Mouse (Mus musculus) retina, postnatal 7 days (tissue): ENCODE results near the gene Emx1.
"Not testable (repeated sequence)": the region's sequence is repeated elsewhere in the genome, so short reads cannot be mapped to it uniquely, and the experiment has no call there.

Experiments
- DNase-seq: peaks from one replicate; pipeline ENCODE4 v3.0.0-alpha.2; 2012; ENCODE audit warnings: low read depth, low spot score

The Emx1 gene

DNA sequence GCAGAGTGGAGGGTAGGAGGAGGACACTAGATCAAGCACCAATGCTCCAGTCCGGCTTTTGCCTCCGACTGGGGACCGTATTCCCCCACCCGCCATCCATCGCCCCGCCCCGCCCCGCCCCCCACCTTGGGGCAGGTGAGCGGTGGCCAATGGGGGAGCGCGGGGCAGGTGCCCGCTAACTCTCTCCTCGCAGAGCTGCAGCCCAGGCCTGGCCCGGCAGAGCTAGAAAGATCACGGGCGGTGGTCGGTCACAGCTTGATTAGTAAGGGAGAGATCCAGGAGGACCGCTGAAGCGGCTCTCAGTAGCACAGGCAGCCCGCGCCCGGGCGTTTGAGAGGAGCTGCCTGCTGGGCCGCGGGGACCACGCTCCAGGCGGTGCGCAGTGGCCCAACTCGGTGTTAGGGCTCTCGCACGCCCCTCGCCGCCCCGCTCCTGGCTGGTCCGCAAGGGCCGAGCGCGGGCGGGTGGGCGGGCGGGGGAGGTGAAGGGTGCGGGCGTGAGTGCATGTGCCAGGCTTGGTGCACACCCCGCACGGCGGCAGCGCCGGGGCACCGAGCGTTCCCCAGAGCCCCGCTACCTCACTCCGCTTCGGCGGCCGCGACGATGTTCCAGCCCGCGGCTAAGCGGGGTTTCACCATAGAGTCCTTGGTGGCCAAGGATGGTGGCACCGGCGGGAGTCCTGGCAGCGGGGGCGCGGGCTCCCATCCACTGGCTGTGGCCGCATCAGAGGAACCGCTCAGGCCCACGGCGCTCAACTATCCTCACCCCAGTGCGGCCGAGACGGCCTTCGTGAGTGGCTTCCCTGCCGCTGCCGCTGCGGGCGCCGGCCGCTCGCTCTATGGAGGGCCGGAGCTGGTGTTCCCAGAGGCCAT, at the start of gene Emx1:
Gene Emx1 (plus strand): TSS at position 99 of the 872 bp plus-strand sequence.
- no peak for DNase-seq

DNA sequence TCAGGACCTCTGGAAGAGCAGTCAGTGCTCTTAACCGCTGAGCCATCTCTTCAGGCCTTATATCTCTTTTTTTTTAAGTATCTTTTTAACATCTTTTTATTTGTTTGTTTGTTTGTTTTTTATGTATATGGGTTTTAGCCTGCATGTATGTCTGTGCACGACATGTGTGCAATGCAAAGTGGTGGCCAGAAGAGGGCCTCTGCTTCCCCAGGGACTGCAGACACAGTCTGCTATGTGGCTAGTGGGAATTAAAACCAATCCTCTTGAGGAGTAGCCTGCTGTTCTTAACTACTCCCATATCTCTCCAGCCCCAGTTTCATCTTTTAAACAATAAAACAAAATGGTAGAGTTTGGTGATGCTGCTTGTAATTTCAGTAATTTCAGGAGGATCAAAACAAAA, 47.7 kb upstream of the Emx1 start:
- DNase-seq, result no peak

DNA sequence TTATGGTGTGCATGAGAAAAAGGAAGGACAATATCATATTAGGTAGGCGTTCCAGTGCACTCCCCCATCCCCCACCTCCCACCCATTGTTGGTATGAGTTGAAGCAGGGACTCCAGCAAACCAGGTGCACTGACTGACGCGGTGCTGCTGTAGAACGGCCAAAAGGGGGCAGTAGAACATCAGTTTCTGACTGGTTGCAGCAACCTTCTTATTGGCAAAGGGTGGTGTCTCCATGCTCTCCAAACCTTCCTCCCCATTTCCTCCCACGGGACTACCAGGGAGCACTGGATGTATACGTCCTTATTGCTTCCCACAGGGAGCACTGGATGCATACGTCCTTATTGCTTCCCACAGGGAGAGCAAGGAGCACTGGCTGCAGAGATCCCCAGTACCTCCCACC, 46.2 kb upstream of the Emx1 start:
- DNase-seq, result not testable (repeated sequence)

DNA sequence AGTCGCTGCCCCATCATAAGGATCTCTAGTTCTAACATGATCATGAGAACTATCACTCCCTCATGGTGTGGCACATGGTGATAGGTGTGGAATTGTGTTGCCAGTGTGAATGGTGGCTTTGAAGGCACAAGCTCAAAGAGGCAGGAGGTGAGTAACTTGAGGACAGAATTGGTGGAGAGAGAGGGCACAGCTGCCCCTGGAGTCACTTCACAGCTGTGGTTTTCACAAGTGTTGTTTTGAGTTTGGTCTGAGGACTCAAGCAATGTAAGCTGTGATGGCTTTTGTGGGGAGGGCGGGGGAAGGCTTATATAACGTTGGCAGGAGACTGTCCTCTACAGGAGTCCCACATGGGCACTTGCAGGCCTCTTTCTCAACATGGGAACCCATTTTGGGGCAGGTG, 42.8 kb upstream of the Emx1 start:
- no peak for DNase-seq

DNA sequence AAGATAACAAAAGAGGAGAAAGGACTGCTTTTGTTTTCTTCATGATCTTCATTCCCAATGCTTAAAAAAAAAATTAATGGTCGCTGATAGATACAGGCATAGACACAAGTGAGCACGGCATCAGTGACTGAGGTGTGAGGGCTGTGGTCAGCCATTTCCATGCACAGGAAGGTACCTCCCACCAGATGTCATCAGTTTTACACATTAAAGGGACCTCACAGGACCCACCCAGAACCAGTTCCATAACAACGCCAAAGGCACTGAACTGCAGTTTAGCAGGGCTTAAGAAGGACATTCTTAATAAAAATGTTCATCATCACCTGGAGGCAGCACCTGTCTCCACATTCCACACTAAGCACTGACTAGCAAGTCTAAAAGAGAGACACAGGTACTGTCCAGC, 39.6 kb upstream of the Emx1 start:
- DNase-seq, result no peak

DNA sequence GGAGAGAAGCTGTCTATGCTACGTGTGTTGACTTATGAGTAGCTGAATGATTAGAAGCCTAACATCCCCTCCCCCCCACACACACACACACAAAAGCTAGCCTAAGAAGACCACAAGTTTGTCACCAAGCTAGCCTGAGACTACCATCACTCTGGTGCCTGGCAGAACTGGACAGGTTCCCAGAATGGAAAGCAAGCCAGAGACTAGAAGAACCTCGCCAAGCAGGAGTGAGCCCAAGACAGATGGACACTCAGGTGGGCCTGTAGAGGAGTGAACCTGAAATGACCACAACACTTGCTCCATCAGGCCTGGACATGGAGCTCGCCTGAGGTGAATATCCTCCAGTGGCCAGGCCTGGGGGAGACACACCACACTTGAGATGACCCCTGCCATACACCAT, 36.9 kb upstream of the Emx1 start:
- no peak for DNase-seq

DNA sequence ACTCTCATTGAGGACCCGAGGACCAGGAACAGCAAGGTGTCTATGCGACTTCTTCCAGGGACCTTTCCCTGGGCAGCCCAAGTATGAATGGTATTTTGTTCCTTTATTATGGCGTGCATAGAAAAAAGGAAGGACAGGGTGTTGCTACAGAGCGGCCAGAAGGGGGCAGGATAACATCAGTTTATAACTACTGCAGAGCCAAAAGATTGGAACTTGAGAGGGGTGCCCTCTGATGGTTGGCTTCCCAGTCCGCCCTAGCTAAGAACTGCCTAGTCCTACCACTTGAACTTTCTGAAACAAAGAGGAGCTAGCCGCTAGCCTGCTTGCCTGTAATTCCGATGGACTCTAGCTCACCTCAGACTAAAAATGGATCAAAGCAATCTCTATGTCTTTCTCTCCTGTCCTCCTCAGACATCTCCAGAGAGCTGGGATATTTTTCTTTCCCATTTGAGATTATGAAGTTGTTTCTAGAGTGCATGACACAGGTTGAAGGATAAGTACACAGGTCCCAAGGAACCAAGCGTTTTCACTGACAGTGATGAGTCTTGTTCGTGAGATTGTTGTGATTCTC, 33.2 kb upstream of the Emx1 start:
- DNase-seq, result peak; percentile 46

DNA sequence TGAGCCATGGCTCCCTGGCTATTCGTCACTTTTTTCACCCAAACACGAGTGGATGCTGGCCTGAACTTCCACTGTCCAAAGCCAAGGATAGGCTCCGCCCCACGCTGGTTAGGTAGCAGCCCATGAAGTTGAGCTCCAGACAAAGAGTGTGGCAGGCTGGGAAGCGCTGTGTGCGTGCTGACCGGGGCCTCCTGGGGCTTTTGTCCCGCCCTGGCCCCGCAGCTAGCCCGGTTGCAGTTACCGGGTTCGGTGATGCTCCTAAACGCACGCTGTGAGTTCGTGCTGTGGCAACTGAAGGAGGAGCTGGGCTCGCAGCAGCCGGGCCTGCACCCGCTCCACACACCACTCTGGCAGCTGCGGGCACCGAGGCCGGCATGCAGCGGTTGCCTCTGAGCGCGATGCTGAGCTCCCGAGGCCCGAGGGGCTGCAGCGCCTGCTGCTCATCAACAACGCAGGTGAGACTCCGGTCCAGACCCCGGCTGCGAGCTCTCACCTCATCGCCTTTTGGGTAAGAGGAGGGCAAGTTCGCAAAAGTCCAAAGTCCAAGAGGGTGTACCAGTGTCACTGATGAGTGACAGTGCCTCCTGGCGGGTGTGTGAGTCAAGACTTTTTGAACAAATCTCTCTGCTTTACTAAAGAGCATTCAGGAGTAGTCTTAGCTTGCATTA, 32.2 kb upstream of the Emx1 start:
- peak; percentile 20 for DNase-seq

DNA sequence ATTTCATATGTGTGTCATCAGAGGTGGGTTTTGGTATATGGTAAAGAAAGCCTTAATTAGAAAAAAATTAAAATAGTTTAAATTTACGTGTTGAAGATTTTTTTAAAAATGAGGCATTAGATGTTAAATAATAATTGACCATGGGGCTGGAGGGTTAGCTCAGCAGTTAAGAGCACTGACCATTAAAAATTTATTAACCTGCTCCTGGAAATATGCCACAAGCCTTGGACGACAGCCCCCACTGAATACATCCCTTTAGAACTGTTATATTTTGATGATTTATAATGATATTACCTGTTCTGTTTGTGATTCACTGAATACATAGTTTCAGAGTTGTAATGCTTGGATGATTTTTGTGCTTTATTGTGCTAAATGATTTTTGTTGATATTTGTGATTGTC, 30.7 kb upstream of the Emx1 start:
- DNase-seq, result not testable (repeated sequence)

DNA sequence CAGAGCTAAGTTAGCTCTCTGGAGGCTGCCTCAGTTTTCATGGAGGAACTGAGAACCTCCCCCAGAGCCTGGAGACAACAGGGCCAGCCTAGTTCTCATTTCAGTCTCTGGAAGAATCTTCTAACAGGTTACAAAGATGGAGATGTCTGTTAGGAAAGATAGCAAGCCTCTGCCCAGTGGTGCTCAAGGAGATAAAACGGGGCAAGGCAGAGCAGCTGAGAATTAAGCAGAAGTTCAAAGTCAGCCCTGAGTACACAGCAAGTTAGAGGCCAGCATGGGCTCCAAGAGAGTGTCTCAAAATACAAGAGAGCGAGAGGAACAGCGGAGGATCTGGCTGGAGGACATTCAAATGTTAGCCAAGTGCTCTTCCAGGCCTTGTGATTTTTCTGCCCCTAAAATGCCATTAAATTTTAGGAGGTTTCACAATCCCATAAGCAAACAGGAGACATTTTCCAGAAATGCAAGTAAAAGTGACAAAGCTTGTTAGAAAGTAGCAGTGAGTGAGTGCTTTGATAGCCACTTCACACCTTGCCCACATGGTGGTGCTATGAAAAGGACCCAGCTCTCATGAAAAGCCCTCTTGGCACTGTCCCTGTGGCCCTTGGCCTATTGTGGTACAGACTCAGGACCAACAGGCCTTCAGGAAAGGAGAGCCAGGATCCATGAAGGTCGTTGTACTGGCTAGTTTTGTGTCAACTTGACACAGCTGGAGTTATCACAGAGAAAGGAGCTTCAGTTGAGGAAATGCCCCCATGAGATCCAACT, 29.0 kb upstream of the Emx1 start:
- not testable (repeated sequence) for DNase-seq

DNA sequence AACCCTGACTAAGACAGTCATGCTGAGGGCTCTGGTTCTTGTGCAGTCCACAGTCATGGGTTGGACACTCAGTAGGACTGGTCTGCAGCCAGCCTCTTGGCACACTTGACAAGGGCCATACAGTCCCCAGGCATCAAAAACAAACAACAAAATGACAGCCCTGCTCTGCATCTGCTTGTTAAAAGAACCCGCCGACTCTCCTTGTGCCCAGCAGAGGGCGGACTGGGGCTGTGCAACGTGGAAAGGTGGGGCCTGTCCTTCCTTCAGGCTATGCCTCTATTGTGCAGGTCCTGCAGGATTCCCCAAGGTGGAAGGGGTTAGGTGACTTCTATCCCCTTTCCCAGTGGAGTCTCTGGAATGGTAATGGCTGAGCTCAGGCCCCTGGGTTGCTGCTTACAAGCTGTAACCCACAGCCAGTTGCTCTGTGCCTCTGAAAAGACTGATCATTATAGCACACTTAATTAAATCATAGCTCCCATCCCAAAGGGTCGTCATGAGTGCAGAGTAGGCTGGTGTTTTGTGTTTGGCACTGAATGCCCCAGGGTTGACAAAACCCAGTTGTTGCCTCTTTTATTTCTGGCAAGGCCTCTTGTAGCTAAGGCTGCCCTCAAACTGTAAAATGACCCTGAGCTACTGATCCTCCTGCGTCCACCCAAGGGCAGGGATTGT, 28.0 kb upstream of the Emx1 start:
- DNase-seq, result peak; percentile 24

DNA sequence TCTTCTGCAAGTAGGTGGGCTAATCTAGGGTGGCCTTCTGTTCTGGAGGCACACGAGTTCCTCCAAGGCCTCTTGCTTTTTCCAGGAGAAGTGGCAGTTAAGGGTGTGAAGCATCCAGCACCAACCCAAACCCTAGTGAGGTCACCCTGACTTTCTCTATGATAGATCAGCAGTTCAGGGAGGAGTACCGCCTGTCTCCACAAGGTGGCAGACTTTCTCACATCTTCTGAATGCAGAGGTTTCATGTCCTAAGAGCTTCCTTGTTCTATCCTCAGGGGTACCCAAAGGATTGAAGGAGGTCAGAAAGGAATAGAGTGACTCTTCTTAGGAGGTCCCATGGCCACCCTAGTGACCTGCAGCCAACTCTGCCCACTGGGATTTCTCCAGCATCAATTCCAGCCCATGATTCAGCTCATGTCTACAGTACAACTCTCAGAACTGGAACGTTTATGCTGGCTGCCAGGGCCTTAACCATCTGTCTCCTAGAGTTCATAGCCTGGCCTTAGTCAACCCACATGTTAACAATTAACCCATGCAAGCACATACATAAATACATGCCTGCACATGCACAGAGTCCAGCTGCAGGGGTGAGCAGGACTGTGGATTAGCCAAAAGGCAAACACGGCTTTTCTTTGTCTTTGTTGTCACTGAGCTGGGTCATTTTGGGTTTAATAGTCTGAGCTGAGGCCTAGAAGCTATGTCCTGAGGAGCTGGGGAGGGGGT, 26.9 kb upstream of the Emx1 start:
- DNase-seq, result peak; percentile 68

DNA sequence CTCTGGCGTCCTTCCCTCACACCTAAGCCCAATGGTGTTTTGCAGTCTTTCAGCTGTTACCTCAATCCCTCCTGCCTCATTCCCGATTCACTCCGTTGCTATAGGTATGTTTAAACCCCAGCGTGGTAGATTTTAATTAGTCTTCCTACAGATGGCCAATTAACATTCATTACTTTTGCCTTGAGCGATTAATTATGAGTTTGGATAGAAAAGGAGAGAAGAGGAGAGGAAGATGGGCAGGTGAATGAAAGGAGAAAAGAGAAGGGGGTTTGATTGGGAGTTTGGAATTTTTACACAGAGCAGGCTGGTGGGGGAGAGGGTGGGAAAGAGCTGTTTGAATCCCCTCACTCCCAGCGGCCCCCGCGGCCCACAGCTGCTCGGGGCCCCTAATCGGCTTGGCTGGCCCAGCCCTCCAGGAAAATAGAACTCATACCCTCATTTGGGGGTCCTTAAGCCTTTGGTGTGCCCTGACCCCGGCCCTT, 21.8 kb upstream of the Emx1 start:
- DNase-seq, result no peak

DNA sequence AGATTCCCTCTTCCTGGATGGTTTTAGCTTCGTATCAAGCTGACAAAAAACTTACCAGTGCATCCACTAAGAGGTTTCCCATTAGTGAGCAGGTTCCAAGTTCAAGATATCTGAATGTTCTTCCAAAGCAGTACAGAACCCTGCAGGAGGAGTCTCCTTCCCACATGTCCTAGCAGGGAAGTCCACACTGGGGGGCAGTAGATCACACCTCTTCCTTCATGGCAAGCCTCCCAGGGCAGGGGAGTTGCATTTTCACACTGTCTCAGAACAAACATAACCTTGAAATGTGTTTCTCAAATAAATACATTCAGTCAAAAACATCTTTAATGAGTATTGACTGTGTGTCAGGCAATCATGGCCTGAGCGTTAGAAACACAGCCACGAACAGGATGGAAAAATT, 7.7 kb upstream of the Emx1 start:
- no peak for DNase-seq

DNA sequence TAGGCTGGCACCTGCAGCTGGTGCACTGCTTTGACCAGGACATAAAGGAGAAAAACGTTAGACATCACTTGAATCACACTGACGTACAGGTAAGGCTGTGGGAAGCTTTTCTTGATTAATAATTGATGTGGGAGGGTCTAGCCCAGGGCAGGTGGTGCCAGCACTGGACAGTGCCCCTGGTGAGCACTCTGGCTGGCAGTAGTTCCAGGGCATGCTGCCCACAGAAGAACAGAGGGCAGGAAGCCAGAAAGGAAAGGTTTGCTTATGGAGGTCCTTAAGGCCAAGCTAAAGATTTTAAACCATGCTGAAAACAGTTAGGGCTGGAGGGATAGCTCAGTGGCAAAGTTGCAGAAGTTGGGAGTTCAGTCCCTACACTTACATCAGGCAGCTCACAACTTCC, 7.2 kb upstream of the Emx1 start:
- DNase-seq, result no peak

DNA sequence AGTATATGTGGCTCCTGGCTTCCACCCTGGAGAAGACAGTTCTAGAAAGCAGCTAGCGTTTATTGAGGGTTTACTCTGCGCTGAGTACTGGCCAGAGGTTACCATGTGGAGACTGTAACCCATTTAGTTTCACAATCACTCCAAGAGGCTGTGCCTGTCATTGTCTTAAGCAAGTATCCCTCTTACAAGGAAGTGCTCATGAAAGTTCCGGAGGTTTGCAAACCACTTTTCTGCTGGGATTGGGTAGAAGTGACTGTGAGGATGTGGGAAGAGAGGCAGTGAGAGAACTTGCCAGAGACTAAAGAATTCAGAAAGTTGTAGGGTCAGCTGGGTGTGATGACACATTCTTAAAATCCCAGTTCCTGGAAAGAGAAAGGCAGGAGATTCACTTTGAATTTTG, 3.3 kb upstream of the Emx1 start:
- DNase-seq, result no peak

DNA sequence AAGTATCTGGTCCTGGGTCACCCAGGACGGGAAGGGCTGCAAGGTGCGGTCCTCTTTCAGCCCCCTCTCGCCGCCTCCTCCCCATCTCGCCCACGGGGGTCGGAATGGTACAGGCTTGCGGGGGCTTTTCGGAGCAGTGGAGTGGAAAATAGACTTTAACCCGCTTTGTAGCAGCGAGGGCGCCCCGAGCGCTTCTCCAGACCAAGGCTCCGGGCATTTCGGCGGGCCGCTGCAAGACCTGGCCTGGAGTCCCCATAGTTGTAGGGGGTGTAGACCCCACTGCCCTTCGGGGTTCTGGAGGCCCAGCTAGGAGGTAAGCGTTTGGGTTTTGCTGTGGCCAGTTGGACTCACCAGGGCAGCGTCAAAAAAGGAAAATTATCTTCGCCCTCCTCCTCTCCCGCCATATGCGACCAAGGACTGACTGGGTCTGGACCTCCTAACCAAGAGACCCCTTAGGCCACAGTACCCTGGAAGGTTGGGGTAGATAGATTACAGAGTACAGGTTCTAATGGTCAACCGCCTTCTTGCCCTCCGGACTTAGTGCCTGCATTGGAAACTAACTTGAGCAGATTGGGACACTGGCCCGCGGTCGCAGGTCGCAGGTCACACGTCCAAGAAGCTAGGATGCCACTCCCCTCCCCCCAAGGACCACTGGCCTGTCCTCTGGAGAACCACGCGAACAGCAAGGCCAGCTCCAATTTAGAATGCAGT, 1.1 kb upstream of the Emx1 start:
- no peak for DNase-seq

DNA sequence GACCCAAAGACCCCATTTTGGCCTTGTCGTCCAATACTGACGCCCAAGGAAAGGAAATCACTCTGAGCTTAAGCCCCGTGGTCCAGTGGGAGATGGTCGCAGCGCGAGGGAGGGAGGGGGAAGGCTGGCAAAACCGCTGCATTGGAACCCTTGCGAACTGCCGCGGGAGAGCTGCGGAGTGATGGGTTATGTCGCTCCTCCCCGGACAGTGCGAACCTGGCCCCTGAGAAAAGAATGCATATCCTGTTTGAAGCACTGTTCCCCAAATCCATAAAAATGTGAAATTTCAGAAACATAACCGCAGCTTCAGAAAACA, 536 bp upstream of the Emx1 start:
- no peak for DNase-seq

DNA sequence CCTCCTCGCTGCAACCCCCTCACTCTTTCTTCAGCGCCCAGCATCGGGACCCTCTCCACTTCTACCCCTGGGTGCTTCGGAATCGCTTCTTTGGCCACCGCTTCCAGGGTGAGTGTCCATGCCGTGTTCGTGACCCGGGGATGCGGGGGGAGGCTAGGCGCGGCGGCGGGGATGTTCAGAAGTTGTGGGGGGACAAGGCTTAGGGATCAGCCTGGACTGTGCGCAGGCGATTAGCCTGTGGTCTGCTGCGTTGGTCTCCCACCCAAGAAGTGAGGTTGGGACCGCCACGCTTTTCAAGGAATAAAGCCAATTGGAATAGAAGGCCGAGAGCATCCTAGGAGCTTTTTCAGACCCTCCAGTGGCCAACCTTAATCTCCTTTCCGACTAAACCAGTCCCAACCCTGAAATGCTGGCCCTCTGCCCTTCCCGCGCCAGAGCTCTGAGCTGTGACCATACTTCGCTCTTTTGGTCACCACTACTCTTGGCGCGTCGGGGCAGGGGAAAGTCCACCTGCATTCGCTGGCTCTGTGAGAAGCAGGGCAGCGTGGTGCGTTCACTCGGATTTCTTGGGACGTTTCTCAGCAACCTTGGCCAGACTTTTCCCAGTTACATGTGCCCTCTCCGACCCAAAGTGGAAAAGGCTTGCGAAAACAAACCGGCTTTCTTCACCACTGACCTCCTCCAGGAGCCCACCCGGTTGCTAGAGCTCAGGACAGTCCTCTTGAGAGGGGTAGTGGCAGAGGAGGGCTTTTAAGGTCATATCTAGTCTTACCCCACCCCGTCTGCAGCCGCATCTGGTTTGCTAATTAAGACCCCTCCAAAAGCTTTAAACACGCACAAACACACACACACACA, 1.2 kb downstream of the Emx1 start:
- DNase-seq, result no peak
